Comparison of ENCODE assay signal across 16 mouse cellular contexts in the genomic region with DNA sequence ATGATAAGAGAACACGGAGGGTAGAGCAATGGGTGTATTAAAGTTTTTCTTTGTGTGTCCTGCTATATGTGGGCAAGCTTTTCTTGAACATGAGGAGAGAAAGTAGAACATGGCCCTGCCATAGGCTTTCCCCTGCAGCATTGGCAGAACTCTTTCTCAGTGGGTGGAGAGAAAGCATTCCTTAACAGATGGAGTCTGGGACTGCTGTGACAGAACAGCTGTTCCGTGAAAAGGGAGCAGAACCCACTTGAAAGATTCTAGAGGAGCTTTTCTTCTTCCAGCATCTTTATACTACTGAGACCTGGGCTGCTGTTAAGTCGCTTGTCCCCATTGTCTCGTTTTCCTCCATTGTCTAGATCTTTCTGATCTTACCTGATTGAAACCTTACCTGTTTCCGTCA. TPM values are rescaled to one million over a fixed set of nuclear protein-coding genes. Genes with fewer than 3 reads are reported as not detected.
A peak's percentile ranks its signal among the peaks of the same experiment; 100 is the strongest.
DNase-seq lines count a peak whose midpoint lies in the region.
"Had no signal": no experiment of that assay in that cellular context is flagged by ENCODE, and none has a peak within 500 bp of the region (broad histone marks: within the 10 kb centered on the region; RNA-seq: fewer than 3 reads in every experiment).

No protein-coding gene starts in this region.

- DNase-seq in brain, adult 2 months (ENCODE audit: low read depth, low spot score) = peak; percentile 91
- peak; percentile 82 to 87 for DNase-seq in frontal cortex, adult 2 months (ENCODE audit: extremely low spot score in 1 of 2, low spot score in 1 of 2)
- DNase-seq in layer of hippocampus, adult 9-10 months (ENCODE audit: low spot score) = peak; percentile 46
- peak; percentile 66 to 71 for DNase-seq in right cerebral cortex, adult 2 months (ENCODE audit: low spot score in 2 of 2)
- DNase-seq in heart, adult 9 months (ENCODE audit: low spot score in 2 of 2) = no peak
- no peak for DNase-seq in heart, adult 11 months
- no peak for DNase-seq in thymus, adult 18-20 months
- DNase-seq in gastrocnemius, adult 8-10 months (ENCODE audit: low spot score in 2 of 2) = no peak
- DNase-seq: adrenal gland, postnatal 25 days; B cell, adult 2 months; cerebellum, adult 11-12 months; cerebellum, postnatal 36 days; kidney, adult 18-20 months; kidney, postnatal 14 days; lung, postnatal 4 days; thymus, postnatal 14 days had no signal

RNA-seq across cellular contexts. Expression of a gene that starts 19.4 kb away (rescaled TPM):
- polyA plus RNA-seq in frontal cortex, adult 2 months (2012; rRNA removed) = 14.9 and 17.1 TPM in 2 replicates
- total RNA-seq in gastrocnemius, adult 8-10 months (2022) = 1 to 10 TPM; 6.6 to 9.5 (median 7.1) TPM

RNA-seq across cellular contexts. Expression of a gene that starts 19.6 kb away (rescaled TPM):
- 35.1 and 35.7 TPM in 2 replicates for polyA plus RNA-seq in frontal cortex, adult 2 months (2012; rRNA removed)
- total RNA-seq in gastrocnemius, adult 8-10 months (2022) = 10 to 100 TPM; 11.6 to 14.0 (median 11.9) TPM

RNA-seq across cellular contexts. Expression of a gene that starts 22.3 kb away (rescaled TPM):
- 19.7 and 21.8 TPM in 2 replicates for polyA plus RNA-seq in frontal cortex, adult 2 months (2012; rRNA removed)
- 10 to 100 TPM; 40.5 to 52.2 (median 44.5) TPM for total RNA-seq in gastrocnemius, adult 8-10 months (2022)

RNA-seq across cellular contexts. Expression of a gene that starts 26.1 kb away (rescaled TPM):
- polyA plus RNA-seq in frontal cortex, adult 2 months (2012; rRNA removed) = 73.3 and 79.9 TPM in 2 replicates
- total RNA-seq in gastrocnemius, adult 8-10 months (2022) = 100 to 1,000 TPM; 643 to 705 (median 689) TPM

RNA-seq across cellular contexts. Expression of a gene that starts 39.2 kb away (rescaled TPM):
- 15.2 and 16.4 TPM in 2 replicates for polyA plus RNA-seq in frontal cortex, adult 2 months (2012; rRNA removed)
- 1 to 10 TPM; 1.7 to 2.5 (median 2.0) TPM for total RNA-seq in gastrocnemius, adult 8-10 months (2022)

Comparison
In these comparisons a context has a peak if more than half of its experiments do, and no peak if none do; other contexts are left out.
1. DNase-seq: peak in brain, adult 2 months (single experiment), frontal cortex, adult 2 months (2 of 2), layer of hippocampus, adult 9-10 months (single experiment) and right cerebral cortex, adult 2 months (2 of 2); none in heart, adult 9 months (0 of 2), heart, adult 11 months (single experiment), thymus, adult 18-20 months (0 of 2) and gastrocnemius, adult 8-10 months (0 of 2).